Mouse (Mus musculus) heart, postnatal 0 days (tissue): ENCODE data around the gene Mknk1.

ENCODE experiments used
- CTCF ChIP-seq: IDR thresholded peaks from 2 replicates; pipeline ENCODE4 v1.5.1; 2016; ENCODE audit warnings: antibody characterized with exemption, control low read depth, low read depth
- EP300 ChIP-seq: IDR thresholded peaks from 2 replicates; pipeline ENCODE4 v1.6.1; 2016; ENCODE audit warnings: antibody characterized with exemption, low read depth

- TF ChIP-seq EP300 (no peak), CTCF (no peak)
Observed at GRCm38 (mm10) chr4:115790864-115791263, 48.1 kb upstream of the Mknk1 start.
